In the genomic region with DNA sequence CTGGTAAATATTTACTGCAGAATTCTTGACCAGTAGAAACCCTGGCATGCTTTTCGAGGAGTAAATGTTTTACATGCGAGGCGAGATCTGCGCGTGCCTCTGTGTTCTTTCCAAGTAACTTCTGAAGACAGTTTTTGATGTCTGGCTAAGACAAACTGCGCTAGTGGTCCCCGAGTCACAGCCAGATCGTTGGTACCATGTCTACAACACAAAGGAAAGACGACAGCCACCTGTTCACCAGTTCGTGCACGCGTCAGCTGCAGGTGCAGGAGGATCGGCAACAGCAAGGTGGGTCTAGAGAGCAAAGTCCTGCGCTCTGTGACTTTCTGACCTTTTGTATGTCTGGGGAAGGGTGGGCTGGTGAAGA, we compare ENCODE assay signal across 9 mouse cellular contexts. TPM values are rescaled to one million over a fixed set of nuclear protein-coding genes. Genes with fewer than 3 reads are reported as not detected.
DNase-seq lines count a peak whose midpoint lies in the region; ATAC-seq and TF ChIP-seq lines count a peak whose summit lies in the region.
"Had no signal": no experiment of that assay in that cellular context is flagged by ENCODE, and none has a peak within 500 bp of the region (broad histone marks: within the 10 kb centered on the region; RNA-seq: fewer than 3 reads in every experiment).

No protein-coding gene starts in this region.

- H3K4me3 ChIP-seq in heart, embryonic 13.5 days: peak overlapping the region; percentile 33; the same call in 1 of the 2 replicates
- H3K4me3 ChIP-seq in intestine, embryonic 14.5 days (ENCODE audit: low read depth, low read length): peak overlapping the region; percentile 31
- H3K4me3 ChIP-seq in liver, embryonic 14.5 days (ENCODE audit: insufficient read depth in 1 of 2, low read depth in 2 of 2, low read length in 2 of 2): peak overlapping the region; percentile 2 to 3; a peak in 3 of 4 replicates

- 72% methylated on average over 14 of the region's 14 CpGs for WGBS in heart, embryonic 13.5 days
- WGBS in intestine, embryonic 14.5 days: 43% methylated on average over 14 of the region's 14 CpGs
- WGBS in liver, embryonic 14.5 days (ENCODE audit: insufficient replicate concordance): 73% methylated on average over 14 of the region's 14 CpGs

- H3K9ac ChIP-seq in heart, embryonic 13.5 days: no peak overlapping the region; the same call in 1 of the 2 replicates
- no peak overlapping the region for H3K9ac ChIP-seq in intestine, embryonic 14.5 days (ENCODE audit: low read length)
- H3K9ac ChIP-seq in liver, embryonic 14.5 days (replicated peaks): no peak overlapping the region

- H3K36me3 ChIP-seq in heart, embryonic 13.5 days: no peaks in the 10 kb centered on the region
- no peaks in the 10 kb centered on the region for H3K36me3 ChIP-seq in intestine, embryonic 14.5 days (ENCODE audit: control insufficient read depth, insufficient read depth, low read length)
- no peaks in the 10 kb centered on the region for H3K36me3 ChIP-seq in liver, embryonic 14.5 days (replicated peaks; ENCODE audit: control insufficient read depth, insufficient read depth, low read depth)

- intact Hi-C loops in heart, postnatal 36 days (cut with DNase I): no loop called here

- peak overlapping the region; percentile 60 for H3K4me2 ChIP-seq in heart, embryonic 13.5 days
- H3K4me2 ChIP-seq in intestine, embryonic 14.5 days (ENCODE audit: low read length): peak overlapping the region; percentile 57
- H3K4me2 ChIP-seq in liver, embryonic 14.5 days (ENCODE audit: low read depth): peak overlapping the region; percentile 33

- no peak for DNase-seq in heart, postnatal 36 days
- DNase-seq in ZHBTc4 (ENCODE audit: low read depth, low spot score): peak; percentile 5
- DNase-seq in intestine, embryonic 14.5 days (ENCODE audit: low spot score): peak; percentile 55
- no peak for DNase-seq in liver, embryonic 14.5 days (ENCODE audit: low read depth in 3 of 3, low spot score in 3 of 3)
- no peak for DNase-seq in natural killer cell, adult 2 months (ENCODE audit: low spot score in 2 of 2)
- no peak for DNase-seq in adrenal gland, postnatal 10 days
- DNase-seq in right cerebral cortex, adult 18-20 months: no peak

- no peak for TF ChIP-seq EP300 in liver, embryonic 14.5 days (IDR thresholded peaks at IDR 0.05; ENCODE audit: low read depth)

- H3K27ac ChIP-seq in heart, embryonic 13.5 days (replicated peaks): no peak overlapping the region
- H3K27ac ChIP-seq in intestine, embryonic 14.5 days (ENCODE audit: low read depth): no peak overlapping the region
- no peak overlapping the region for H3K27ac ChIP-seq in liver, embryonic 14.5 days

- no peaks in the 10 kb centered on the region for H3K27me3 ChIP-seq in heart, embryonic 13.5 days (replicated peaks)
- H3K27me3 ChIP-seq in intestine, embryonic 14.5 days (replicated peaks; ENCODE audit: control insufficient read depth, insufficient read depth, low read length): no peaks in the 10 kb centered on the region
- H3K27me3 ChIP-seq in liver, embryonic 14.5 days (ENCODE audit: control insufficient read depth, insufficient read depth, low read length): no peaks in the 10 kb centered on the region

- TF ChIP-seq CTCF in liver, embryonic 14.5 days (IDR thresholded peaks at IDR 0.05; ENCODE audit: low read depth): no peak

- H3K4me1 ChIP-seq in heart, embryonic 13.5 days: peaks cover 5% of the 10 kb centered on the region; the same call in 1 of the 2 replicates
- H3K4me1 ChIP-seq in intestine, embryonic 14.5 days (replicated peaks; ENCODE audit: control insufficient read depth, insufficient read depth, low read length): peaks cover 8% of the 10 kb centered on the region; the same call in 1 of the 2 replicates
- H3K4me1 ChIP-seq in liver, embryonic 14.5 days (replicated peaks; ENCODE audit: control insufficient read depth in 2 of 2, insufficient read depth in 2 of 2, low read length in 1 of 2): no peaks in the 10 kb centered on the region

- no peak for ATAC-seq in heart, embryonic 13.5 days (ENCODE audit: extremely low read depth, insufficient number of reproducible peaks, low FRiP score, low TSS enrichment)
- no peak for ATAC-seq in intestine, embryonic 14.5 days (replicated peaks; ENCODE audit: low FRiP score, low TSS enrichment, low read depth)
- ATAC-seq in liver, embryonic 14.5 days (ENCODE audit: insufficient read depth): no peak

- no peaks in the 10 kb centered on the region for H3K9me3 ChIP-seq in heart, embryonic 13.5 days
- no peaks in the 10 kb centered on the region for H3K9me3 ChIP-seq in intestine, embryonic 14.5 days (ENCODE audit: control insufficient read depth, low read length)
- no peaks in the 10 kb centered on the region for H3K9me3 ChIP-seq in liver, embryonic 14.5 days (ENCODE audit: control insufficient read depth, low read length)

RNA-seq across cellular contexts. Expression of a gene that starts 0.5 kb away (rescaled TPM):
- 0.32 and 0.33 TPM in 2 replicates for polyA plus RNA-seq in heart, embryonic 13.5 days (2015; fragmentation: Nextera tagmentation; extraction: Ambion mirVana)
- total RNA-seq in heart, postnatal 36 days (2021): not detected
- polyA plus RNA-seq in intestine, embryonic 14.5 days (2014; fragmentation: Nextera tagmentation; extraction: Ambion mirVana): 0.30 and 0.62 TPM in 2 replicates
- 0.14 and 0.16 TPM in 2 replicates for polyA plus RNA-seq in liver, embryonic 14.5 days (2012; rRNA removed)
- polyA plus RNA-seq in liver, embryonic 14.5 days (2014; fragmentation: Nextera tagmentation; extraction: Ambion mirVana): 0.28 and 0.60 TPM in 2 replicates
- under 1 TPM; 0.18 to 0.21 TPM for total RNA-seq in adrenal gland, postnatal 10 days (2021)
- total RNA-seq: MEL had no signal

Comparison
In these comparisons a context has a peak if more than half of its experiments do, and no peak if none do; other contexts are left out.
1. DNase-seq: peak in ZHBTc4 (single experiment) and intestine, embryonic 14.5 days (single experiment); none in heart, postnatal 36 days (0 of 2), liver, embryonic 14.5 days (0 of 3), natural killer cell, adult 2 months (0 of 2), adrenal gland, postnatal 10 days (single experiment) and right cerebral cortex, adult 18-20 months (single experiment).
2. Peak in every context shown above with its lines, with median percentiles within 50 percentile points of each other: H3K4me2 ChIP-seq and H3K4me3 ChIP-seq.